Mouse (Mus musculus): Measurements from ENCODE around the gene Mrpl36.

GRCm38 (mm10) chr13:73345102-73345890 is 17.0 kb downstream of the Mrpl36 start:
- TF ChIP-seq CTCF (IDR thresholded peaks at IDR 0.05; ENCODE audit: extremely low read depth, insufficient read depth, low read length) (no peak), POLR2A (IDR thresholded peaks at IDR 0.05; ENCODE audit: extremely low read depth, insufficient read depth, low read length) (no peak)
